Mouse (Mus musculus): ENCODE measurements around the gene C1galt1. TPM values are rescaled to one million over a fixed set of nuclear protein-coding genes. Genes with fewer than 3 reads are reported as not detected.
A peak's percentile ranks its signal among the peaks of the same experiment; 100 is the strongest.

Gene C1galt1
- polyA plus RNA-seq, 1 experiment from 2014 or later = 3.4 TPM

- H3K27ac ChIP-seq = peak overlapping the region; percentile 42; the same call in 1 of the 2 replicates
- WGBS = 49% methylated on average over 6 of the region's 6 CpGs
Measured at GRCm38 (mm10) chr6:7847890-7848508, 3.4 kb downstream of the C1galt1 start.

GRCm38 (mm10) chr6:7848714-7849113, 4.1 kb downstream of the C1galt1 start:
- Histone ChIP-seq H3K4me3 (no peak overlapping the region), H3K4me1 (peaks cover 29% of the 10 kb centered on the region), H3K36me3 (no peaks in the 10 kb centered on the region), H3K27ac (no peak overlapping the region; the same call in 1 of the 2 replicates), H3K27me3 (ENCODE audit: insufficient read depth, poor library complexity, severe bottlenecking) (no peaks in the 10 kb centered on the region), H3K9me3 (no peaks in the 10 kb centered on the region)
- 74% methylated on average over 9 of the region's 9 CpGs for WGBS
- no peak for DNase-seq (ENCODE audit: low spot score)

More at GRCm38 (mm10) chr6:7847890-7848508, 3.4 kb downstream of the C1galt1 start:
- Histone ChIP-seq H3K4me1 (peaks cover 29% of the 10 kb centered on the region), H3K36me3 (no peaks in the 10 kb centered on the region), H3K9me3 (no peaks in the 10 kb centered on the region), H3K4me3 (no peak overlapping the region), H3K27me3 (ENCODE audit: insufficient read depth, poor library complexity, severe bottlenecking) (no peaks in the 10 kb centered on the region)
- DNase-seq (ENCODE audit: low spot score) = no peak

- no peaks in the 10 kb centered on the region for H3K36me3 ChIP-seq
- H3K4me1 ChIP-seq = peaks cover 29% of the 10 kb centered on the region
- H3K4me3 ChIP-seq = no peak overlapping the region
- 91% methylated on average over 2 of the region's 2 CpGs for WGBS
- no peak overlapping the region for H3K27ac ChIP-seq
- no peaks in the 10 kb centered on the region for H3K9me3 ChIP-seq
- no peak for DNase-seq (ENCODE audit: low spot score)
- no peaks in the 10 kb centered on the region for H3K27me3 ChIP-seq (ENCODE audit: insufficient read depth, poor library complexity, severe bottlenecking)
Measured at GRCm38 (mm10) chr6:7851036-7851435, 6.4 kb downstream of the C1galt1 start.

GRCm38 (mm10) chr6:7852919-7853318, 8.3 kb downstream of the C1galt1 start:
- no peak overlapping the region for H3K27ac ChIP-seq
- no peaks in the 10 kb centered on the region for H3K27me3 ChIP-seq (ENCODE audit: insufficient read depth, poor library complexity, severe bottlenecking)
- H3K4me3 ChIP-seq = no peak overlapping the region
- no peak for DNase-seq (ENCODE audit: low spot score)
- H3K9me3 ChIP-seq = no peaks in the 10 kb centered on the region
- WGBS = 42% methylated on average over 1 of the region's 1 CpGs
- H3K4me1 ChIP-seq = peaks cover 17% of the 10 kb centered on the region
- no peaks in the 10 kb centered on the region for H3K36me3 ChIP-seq

GRCm38 (mm10) chr6:7853461-7853860, 8.8 kb downstream of the C1galt1 start:
- DNase-seq (ENCODE audit: low spot score) = no peak
- Histone ChIP-seq H3K4me1 (peaks cover 12% of the 10 kb centered on the region), H3K4me3 (no peak overlapping the region), H3K27ac (no peak overlapping the region), H3K27me3 (ENCODE audit: insufficient read depth, poor library complexity, severe bottlenecking) (no peaks in the 10 kb centered on the region), H3K36me3 (no peaks in the 10 kb centered on the region), H3K9me3 (no peaks in the 10 kb centered on the region)
- whole genome bisulfite sequencing = 81% methylated on average over 3 of the region's 3 CpGs

GRCm38 (mm10) chr6:7856682-7857290, 12.1 kb downstream of the C1galt1 start:
- DNase-seq (ENCODE audit: low spot score) = no peak
- Histone ChIP-seq H3K9me3 (no peaks in the 10 kb centered on the region), H3K36me3 (no peaks in the 10 kb centered on the region), H3K4me1 (peaks cover 16% of the 10 kb centered on the region; the same call in 1 of the 2 replicates), H3K4me3 (no peak overlapping the region), H3K27me3 (ENCODE audit: insufficient read depth, poor library complexity, severe bottlenecking) (no peaks in the 10 kb centered on the region), H3K27ac (no peak overlapping the region)
- WGBS = 76% methylated on average over 5 of the region's 5 CpGs

- Histone ChIP-seq H3K36me3 (no peaks in the 10 kb centered on the region), H3K4me3 (no peak overlapping the region), H3K4me1 (peaks cover 16% of the 10 kb centered on the region; the same call in 1 of the 2 replicates), H3K9me3 (no peaks in the 10 kb centered on the region), H3K27ac (no peak overlapping the region), H3K27me3 (ENCODE audit: insufficient read depth, poor library complexity, severe bottlenecking) (no peaks in the 10 kb centered on the region)
- 68% methylated on average over 8 of the region's 8 CpGs for WGBS
- DNase-seq (ENCODE audit: low spot score) = no peak
Measured at GRCm38 (mm10) chr6:7857356-7858247, 13.0 kb downstream of the C1galt1 start.

GRCm38 (mm10) chr6:7858586-7858985, 13.9 kb downstream of the C1galt1 start:
- Histone ChIP-seq H3K27me3 (ENCODE audit: insufficient read depth, poor library complexity, severe bottlenecking) (no peaks in the 10 kb centered on the region), H3K4me3 (no peak overlapping the region), H3K36me3 (no peaks in the 10 kb centered on the region), H3K4me1 (peaks cover 16% of the 10 kb centered on the region; the same call in 1 of the 2 replicates), H3K27ac (no peak overlapping the region), H3K9me3 (no peaks in the 10 kb centered on the region)
- no peak for DNase-seq (ENCODE audit: low spot score)
- 68% methylated on average over 5 of the region's 5 CpGs for WGBS

- no peaks in the 10 kb centered on the region for H3K27me3 ChIP-seq (ENCODE audit: insufficient read depth, poor library complexity, severe bottlenecking)
- 75% methylated on average over 3 of the region's 3 CpGs for WGBS
- peaks cover 16% of the 10 kb centered on the region; the same call in 1 of the 2 replicates for H3K4me1 ChIP-seq
- no peaks in the 10 kb centered on the region for H3K9me3 ChIP-seq
- no peaks in the 10 kb centered on the region for H3K36me3 ChIP-seq
- no peak overlapping the region for H3K4me3 ChIP-seq
- H3K27ac ChIP-seq = no peak overlapping the region
- DNase-seq (ENCODE audit: low spot score) = no peak
Measured at GRCm38 (mm10) chr6:7859161-7859560, 14.5 kb downstream of the C1galt1 start.

GRCm38 (mm10) chr6:7861033-7861432, 16.4 kb downstream of the C1galt1 start:
- peaks cover 7% of the 10 kb centered on the region; the same call in 1 of the 2 replicates for H3K36me3 ChIP-seq
- no peak overlapping the region for H3K4me3 ChIP-seq
- H3K27ac ChIP-seq = no peak overlapping the region
- no peaks in the 10 kb centered on the region for H3K9me3 ChIP-seq
- H3K27me3 ChIP-seq (ENCODE audit: insufficient read depth, poor library complexity, severe bottlenecking) = no peaks in the 10 kb centered on the region
- no peak for DNase-seq (ENCODE audit: low spot score)
- WGBS = 51% methylated on average over 3 of the region's 3 CpGs
- peaks cover 16% of the 10 kb centered on the region; the same call in 1 of the 2 replicates for H3K4me1 ChIP-seq

GRCm38 (mm10) chr6:7863354-7863753, 18.7 kb downstream of the C1galt1 start:
- peaks cover 21% of the 10 kb centered on the region; the same call in 1 of the 2 replicates for H3K36me3 ChIP-seq
- H3K4me1 ChIP-seq = peaks cover 16% of the 10 kb centered on the region; the same call in 1 of the 2 replicates
- no peak overlapping the region for H3K4me3 ChIP-seq
- no peaks in the 10 kb centered on the region for H3K27me3 ChIP-seq (ENCODE audit: insufficient read depth, poor library complexity, severe bottlenecking)
- 92% methylated on average over 4 of the region's 4 CpGs for WGBS
- DNase-seq (ENCODE audit: low spot score) = no peak
- H3K9me3 ChIP-seq = no peaks in the 10 kb centered on the region
- H3K27ac ChIP-seq = no peak overlapping the region

GRCm38 (mm10) chr6:7876836-7877235, 32.2 kb downstream of the C1galt1 start:
- Histone ChIP-seq H3K4me3 (no peak overlapping the region), H3K27ac (no peak overlapping the region), H3K4me1 (no peaks in the 10 kb centered on the region), H3K27me3 (ENCODE audit: insufficient read depth, poor library complexity, severe bottlenecking) (no peaks in the 10 kb centered on the region), H3K36me3 (no peaks in the 10 kb centered on the region), H3K9me3 (no peaks in the 10 kb centered on the region)
- 93% methylated on average over 5 of the region's 5 CpGs for WGBS
- no peak for DNase-seq (ENCODE audit: low spot score)
